Mouse (Mus musculus): ENCODE results near the gene Hpca. TPM values are rescaled to one million over a fixed set of nuclear protein-coding genes. Genes with fewer than 3 reads are reported as not detected.

Hpca gene
- polyA plus RNA-seq, 1 experiment, result not detected

- Histone ChIP-seq H3K27ac (ENCODE audit: insufficient read depth, low read length) (no peak overlapping the region), H3K4me3 (ENCODE audit: extremely low read depth, insufficient read depth, insufficient read length) (no peak overlapping the region), H3K4me1 (ENCODE audit: control insufficient read depth, insufficient read depth, insufficient read length) (peaks cover 4% of the 10 kb centered on the region; the same call in 1 of the 2 replicates), H3K36me3 (ENCODE audit: control insufficient read depth, insufficient read depth, low read length) (no peaks in the 10 kb centered on the region), H3K27me3 (ENCODE audit: control insufficient read depth, insufficient read depth, low read length) (peaks cover 8% of the 10 kb centered on the region)
- no peak for DNase-seq (ENCODE audit: low read depth in 1 of 2, low spot score in 2 of 2)
- no peak for TF ChIP-seq POLR2A (IDR thresholded peaks at IDR 0.05; ENCODE audit: low read depth, low read length)
- 63% methylated on average over 9 of the region's 9 CpGs for WGBS
Observed at GRCm38 (mm10) chr4:129129387-129129786, 7.6 kb upstream of the Hpca start.

- Histone ChIP-seq H3K27me3 (ENCODE audit: control insufficient read depth, insufficient read depth, low read length) (peaks cover 8% of the 10 kb centered on the region), H3K4me3 (ENCODE audit: extremely low read depth, insufficient read depth, insufficient read length) (no peak overlapping the region), H3K4me1 (ENCODE audit: control insufficient read depth, insufficient read depth, insufficient read length) (peaks cover 4% of the 10 kb centered on the region; the same call in 1 of the 2 replicates), H3K36me3 (ENCODE audit: control insufficient read depth, insufficient read depth, low read length) (no peaks in the 10 kb centered on the region), H3K27ac (ENCODE audit: insufficient read depth, low read length) (no peak overlapping the region)
- TF ChIP-seq POLR2A (IDR thresholded peaks at IDR 0.05; ENCODE audit: low read depth, low read length) (no peak), CTCF (IDR thresholded peaks at IDR 0.05; ENCODE audit: extremely low read depth, insufficient read depth, insufficient read length, insufficient replicate concordance) (no peak)
- 65% methylated on average over 13 of the region's 13 CpGs for WGBS
- DNase-seq (ENCODE audit: low read depth in 1 of 2, low spot score in 2 of 2), result no peak
Observed at GRCm38 (mm10) chr4:129128582-129129338, 6.9 kb upstream of the Hpca start.

- TF ChIP-seq CTCF (IDR thresholded peaks at IDR 0.05; ENCODE audit: extremely low read depth, insufficient read depth, insufficient read length, insufficient replicate concordance), result no peak
- no peak for TF ChIP-seq POLR2A (IDR thresholded peaks at IDR 0.05; ENCODE audit: low read depth, low read length)
- DNase-seq (ENCODE audit: low read depth in 1 of 2, low spot score in 2 of 2), result no peak
- Histone ChIP-seq H3K4me3 (ENCODE audit: extremely low read depth, insufficient read depth, insufficient read length) (no peak overlapping the region), H3K27me3 (ENCODE audit: control insufficient read depth, insufficient read depth, low read length) (peaks cover 16% of the 10 kb centered on the region), H3K27ac (ENCODE audit: insufficient read depth, low read length) (no peak overlapping the region), H3K4me1 (ENCODE audit: control insufficient read depth, insufficient read depth, insufficient read length) (peaks cover 4% of the 10 kb centered on the region), H3K36me3 (ENCODE audit: control insufficient read depth, insufficient read depth, low read length) (no peaks in the 10 kb centered on the region)
- 26% methylated on average over 19 of the region's 19 CpGs for WGBS
Observed at GRCm38 (mm10) chr4:129125736-129126451, 4.1 kb upstream of the Hpca start.

GRCm38 (mm10) chr4:129124652-129125146 is 2.9 kb upstream of the Hpca start:
- 13% methylated on average over 13 of the region's 13 CpGs for WGBS
- no peak for DNase-seq (ENCODE audit: low read depth in 1 of 2, low spot score in 2 of 2)
- H3K4me1 ChIP-seq (ENCODE audit: control insufficient read depth, insufficient read depth, insufficient read length), result no peaks in the 10 kb centered on the region; the same call in 1 of the 2 replicates
- H3K4me3 ChIP-seq (ENCODE audit: extremely low read depth, insufficient read depth, insufficient read length), result no peak overlapping the region
- TF ChIP-seq CTCF (IDR thresholded peaks at IDR 0.05; ENCODE audit: extremely low read depth, insufficient read depth, insufficient read length, insufficient replicate concordance) (no peak), POLR2A (IDR thresholded peaks at IDR 0.05; ENCODE audit: low read depth, low read length) (no peak)
- H3K36me3 ChIP-seq (ENCODE audit: control insufficient read depth, insufficient read depth, low read length), result no peaks in the 10 kb centered on the region
- H3K27me3 ChIP-seq (ENCODE audit: control insufficient read depth, insufficient read depth, low read length), result peaks cover 20% of the 10 kb centered on the region
- no peak overlapping the region for H3K27ac ChIP-seq (ENCODE audit: insufficient read depth, low read length)

- Histone ChIP-seq H3K27me3 (ENCODE audit: control insufficient read depth, insufficient read depth, low read length) (peaks cover 20% of the 10 kb centered on the region), H3K27ac (ENCODE audit: insufficient read depth, low read length) (no peak overlapping the region), H3K36me3 (ENCODE audit: control insufficient read depth, insufficient read depth, low read length) (no peaks in the 10 kb centered on the region), H3K4me3 (ENCODE audit: extremely low read depth, insufficient read depth, insufficient read length) (no peak overlapping the region), H3K4me1 (ENCODE audit: control insufficient read depth, insufficient read depth, insufficient read length) (no peaks in the 10 kb centered on the region; the same call in 1 of the 2 replicates)
- DNase-seq (ENCODE audit: low read depth in 1 of 2, low spot score in 2 of 2), result no peak
- TF ChIP-seq CTCF (IDR thresholded peaks at IDR 0.05; ENCODE audit: extremely low read depth, insufficient read depth, insufficient read length, insufficient replicate concordance) (no peak), POLR2A (IDR thresholded peaks at IDR 0.05; ENCODE audit: low read depth, low read length) (no peak)
- WGBS, result 28% methylated on average over 8 of the region's 8 CpGs
Observed at GRCm38 (mm10) chr4:129122719-129123118, 883 bp upstream of the Hpca start.

- Histone ChIP-seq H3K27ac (ENCODE audit: insufficient read depth, low read length) (no peak overlapping the region), H3K36me3 (ENCODE audit: control insufficient read depth, insufficient read depth, low read length) (no peaks in the 10 kb centered on the region), H3K27me3 (ENCODE audit: control insufficient read depth, insufficient read depth, low read length) (peaks cover 20% of the 10 kb centered on the region), H3K4me3 (ENCODE audit: extremely low read depth, insufficient read depth, insufficient read length) (no peak overlapping the region), H3K4me1 (ENCODE audit: control insufficient read depth, insufficient read depth, insufficient read length) (no peaks in the 10 kb centered on the region; the same call in 1 of the 2 replicates)
- WGBS, result 35% methylated on average over 9 of the region's 9 CpGs
- DNase-seq (ENCODE audit: low read depth in 1 of 2, low spot score in 2 of 2), result no peak
- TF ChIP-seq CTCF (IDR thresholded peaks at IDR 0.05; ENCODE audit: extremely low read depth, insufficient read depth, insufficient read length, insufficient replicate concordance) (no peak), POLR2A (IDR thresholded peaks at IDR 0.05; ENCODE audit: low read depth, low read length) (no peak)
Observed at GRCm38 (mm10) chr4:129122107-129122506, 271 bp upstream of the Hpca start.

All from spleen, adult 2 months (tissue).